Mouse (Mus musculus) testis, adult 2 months (tissue): Measurements from ENCODE around the gene Tpd52l2.

ENCODE experiments used
- CTCF ChIP-seq: fragments of 200-500 bp; IDR thresholded peaks from 2 replicates; pipeline ENCODE4 v1.5.1; 2012; ENCODE audit warnings: low read depth, mild to moderate bottlenecking, inconsistent platforms, low read length, moderate library complexity; ENCODE audit not compliant: control insufficient read depth, insufficient read depth, insufficient replicate concordance
- POLR2A ChIP-seq: fragments of 200-500 bp; IDR thresholded peaks from 2 replicates; pipeline ENCODE4 v1.6.1; 2012; ENCODE audit warnings: low read depth, mild to moderate bottlenecking, inconsistent platforms, low read length, moderate library complexity; ENCODE audit not compliant: control insufficient read depth

DNA sequence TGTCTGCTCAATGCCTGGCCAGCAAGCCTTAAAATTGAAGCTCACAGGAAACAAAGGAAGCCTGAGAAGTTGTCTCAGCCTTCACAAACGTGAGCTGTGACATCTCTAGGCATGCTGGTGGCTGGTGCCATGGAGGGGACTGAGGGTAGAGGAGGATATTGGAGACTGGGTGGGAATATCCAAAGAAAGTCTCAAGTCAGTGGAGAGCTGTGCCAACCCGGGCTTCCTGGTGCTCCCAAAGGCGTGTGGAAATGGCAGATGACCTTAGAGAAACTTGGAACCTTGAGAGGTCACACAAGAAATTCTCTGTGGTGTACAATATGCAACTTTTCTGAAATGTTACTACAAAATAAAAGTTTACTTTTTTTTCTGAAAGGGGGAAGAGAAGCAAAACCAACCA is 31.5 kb upstream of the Tpd52l2 start:
- TF ChIP-seq CTCF: no peak
- no peak for TF ChIP-seq POLR2A
